9 mouse cellular contexts compared by ENCODE assay signal in the genomic region with DNA sequence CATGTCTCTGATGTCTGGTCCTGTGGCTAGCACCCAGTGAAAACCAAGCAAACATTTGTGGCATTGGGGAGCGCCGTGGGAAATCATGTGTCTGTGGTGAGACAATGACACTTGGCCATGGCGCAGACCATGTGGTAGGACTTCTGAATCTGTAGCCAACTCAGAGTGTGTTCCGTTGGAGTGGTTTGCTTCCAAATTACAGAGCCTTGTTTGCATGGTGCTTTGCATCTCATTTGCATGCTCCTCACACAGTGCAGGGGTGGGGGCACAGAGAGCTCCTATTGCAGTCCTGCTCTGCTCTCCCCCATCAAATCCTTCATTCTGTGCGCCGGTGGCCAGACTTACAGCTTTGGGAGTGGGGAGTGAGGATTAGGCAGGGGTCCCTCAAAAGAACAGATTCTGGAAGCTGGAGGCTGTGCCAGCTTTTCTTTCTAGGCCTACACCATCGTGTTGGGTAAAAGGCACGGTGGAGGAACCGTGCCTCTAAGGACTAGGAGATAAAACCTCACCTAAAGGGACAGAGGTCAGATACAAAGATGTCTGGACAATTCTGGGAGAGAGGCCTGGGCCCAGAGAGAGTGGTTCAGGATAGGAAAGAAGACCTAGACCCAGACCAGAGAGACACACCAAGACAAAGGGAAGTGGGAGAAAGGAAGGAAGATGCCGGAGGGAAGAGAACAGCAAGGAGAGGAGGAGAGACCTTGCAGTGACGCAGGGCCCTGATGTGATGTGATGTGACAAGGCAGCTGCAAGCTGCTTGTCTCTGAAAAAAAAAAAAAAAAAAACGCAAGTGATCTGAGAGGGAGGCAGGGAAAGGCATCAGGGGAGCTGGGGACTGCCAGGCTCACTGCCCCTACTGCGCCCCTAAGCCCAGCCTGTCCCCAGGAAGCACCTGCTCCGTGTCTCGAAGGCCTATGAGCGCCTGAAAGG.
DNase-seq lines count a peak whose midpoint lies in the region; ATAC-seq and TF ChIP-seq lines count a peak whose summit lies in the region.
"Had no signal": no experiment of that assay in that cellular context is flagged by ENCODE, and none has a peak within 500 bp of the region (broad histone marks: within the 10 kb centered on the region; RNA-seq: fewer than 3 reads in every experiment).

No protein-coding gene starts in this region.

- no peak overlapping the region for H3K4me2 ChIP-seq in forebrain, postnatal 0 days (ENCODE audit: low read depth)
- no peak overlapping the region for H3K4me2 ChIP-seq in midbrain, embryonic 16.5 days (ENCODE audit: low read length)
- H3K4me2 ChIP-seq: liver, embryonic 13.5 days had no signal

- H3K27me3 ChIP-seq in forebrain, postnatal 0 days (ENCODE audit: insufficient read depth, low read length), result no peaks in the 10 kb centered on the region
- no peaks in the 10 kb centered on the region for H3K27me3 ChIP-seq in midbrain, embryonic 16.5 days (ENCODE audit: control insufficient read depth, insufficient read depth, low read depth, low read length)
- H3K27me3 ChIP-seq: liver, embryonic 13.5 days had no signal

- ATAC-seq in forebrain, postnatal 0 days, result peak; percentile 92
- peak; percentile 81 for ATAC-seq in midbrain, embryonic 16.5 days

- 14% methylated on average over 16 of the region's 16 CpGs for WGBS in forebrain, postnatal 0 days
- WGBS in midbrain, embryonic 16.5 days, result 25% methylated on average over 15 of the region's 16 CpGs

- H3K4me1 ChIP-seq in forebrain, postnatal 0 days (ENCODE audit: insufficient read depth), result peaks cover 31% of the 10 kb centered on the region
- H3K4me1 ChIP-seq in midbrain, embryonic 16.5 days (ENCODE audit: control insufficient read depth, insufficient read depth, low read length), result peaks cover 41% of the 10 kb centered on the region
- H3K4me1 ChIP-seq: liver, embryonic 13.5 days had no signal

- H3K9ac ChIP-seq in forebrain, postnatal 0 days, result peak overlapping the region; percentile 43
- peak overlapping the region; percentile 39; the same call in 1 of the 2 replicates for H3K9ac ChIP-seq in midbrain, embryonic 16.5 days (ENCODE audit: low read depth, low read length)
- H3K9ac ChIP-seq: liver, embryonic 13.5 days had no signal

- no peak for TF ChIP-seq POLR2A in brain, embryonic 14.5 days (IDR thresholded peaks at IDR 0.05; ENCODE audit: borderline replicate concordance, extremely low read depth, insufficient read depth, insufficient read length, poor library complexity, severe bottlenecking)

- no peak for TF ChIP-seq CTCF in brain, embryonic 14.5 days (IDR thresholded peaks at IDR 0.05; ENCODE audit: borderline replicate concordance, extremely low read depth, insufficient read depth, insufficient read length)
- TF ChIP-seq CTCF in forebrain, postnatal 0 days (IDR thresholded peaks at IDR 0.05; ENCODE audit: low read depth), result no peak

- DNase-seq in brain, embryonic 14.5 days (ENCODE audit: low read depth), result peak; percentile 99
- DNase-seq in forebrain, postnatal 0 days, result peak; percentile 90
- peak; percentile 59 for DNase-seq in left cerebral cortex, adult 11 months (ENCODE audit: low spot score)
- no peak for DNase-seq in heart, adult 18-20 months
- DNase-seq in testis, postnatal 14 days (ENCODE audit: low spot score), result no peak
- DNase-seq in heart, postnatal 10 days, result no peak
- DNase-seq in c-Kit-positive CD71-positive TER-119-positive erythroid progenitor cells, embryonic 14.5 days (ENCODE audit: low spot score), result no peak
- DNase-seq: liver, embryonic 13.5 days had no signal

- no peaks in the 10 kb centered on the region; the same call in none of the 2 replicates for H3K36me3 ChIP-seq in forebrain, postnatal 0 days (ENCODE audit: insufficient read depth)
- H3K36me3 ChIP-seq in midbrain, embryonic 16.5 days (ENCODE audit: control insufficient read depth, insufficient read depth, low read length), result no peaks in the 10 kb centered on the region
- H3K36me3 ChIP-seq: liver, embryonic 13.5 days had no signal

- peak overlapping the region; percentile 92 for H3K27ac ChIP-seq in forebrain, postnatal 0 days (ENCODE audit: low read depth, low read length)
- H3K27ac ChIP-seq in midbrain, embryonic 16.5 days (ENCODE audit: low read length), result peak overlapping the region; percentile 85
- H3K27ac ChIP-seq: liver, embryonic 13.5 days had no signal

- H3K9me3 ChIP-seq in forebrain, postnatal 0 days (ENCODE audit: low read length), result no peaks in the 10 kb centered on the region
- no peaks in the 10 kb centered on the region for H3K9me3 ChIP-seq in midbrain, embryonic 16.5 days (replicated peaks; ENCODE audit: control insufficient read depth, low read length, poor library complexity, severe bottlenecking)
- H3K9me3 ChIP-seq: liver, embryonic 13.5 days had no signal

- no peak overlapping the region for H3K4me3 ChIP-seq in forebrain, postnatal 0 days (ENCODE audit: low read depth, low read length)
- no peak overlapping the region for H3K4me3 ChIP-seq in midbrain, embryonic 16.5 days (ENCODE audit: low read depth, low read length)
- H3K4me3 ChIP-seq: liver, embryonic 13.5 days had no signal

- intact Hi-C loops in heart, postnatal 10 days (cut with DNase I), result no loop called here

Comparison
In these comparisons a context has a peak if more than half of its experiments do, and no peak if none do; other contexts are left out.
1. DNase-seq: peak in brain, embryonic 14.5 days (single experiment), forebrain, postnatal 0 days (single experiment) and left cerebral cortex, adult 11 months (single experiment); none in heart, adult 18-20 months (0 of 2), testis, postnatal 14 days (single experiment), heart, postnatal 10 days (0 of 2) and c-Kit-positive CD71-positive TER-119-positive erythroid progenitor cells, embryonic 14.5 days (single experiment).